Mouse (Mus musculus) kidney, postnatal 0 days (tissue): ENCODE measurements at regions not wholly inside any gene's neighbourhood (a gene's known extent, or its start where the extent isn't known, plus 50 kb on each side); places are given as distances from the start of the nearest gene placed in this dataset.
A peak's percentile ranks its signal among the peaks of the same experiment; 100 is the strongest.

Source experiments
- ATAC-seq: fragments of 200-750 bp; cut with Nextera tagmentation; replicated peaks from 2 replicates; pipeline ENCODE4 v1.8.0; 2017; ENCODE audit warnings: low read depth, moderate number of reproducible peaks, moderate TSS enrichment, moderate library complexity; ENCODE audit not compliant: low FRiP score
- DNase-seq: peaks from one replicate; pipeline ENCODE4 v3.0.0-alpha.2; 2016; ENCODE audit warnings: low spot score
- H3K27ac ChIP-seq: fragments of 300-500 bp; sonication (generic); 2 replicates; pipeline ENCODE4 v1.5.1; 2014; ENCODE audit warnings: mild to moderate bottlenecking
- H3K27me3 ChIP-seq: fragments of 300-500 bp; sonication (generic); 2 replicates; pipeline ENCODE4 v1.6.1; 2014; ENCODE audit warnings: low read length, mixed read lengths; ENCODE audit not compliant: insufficient read depth
- H3K36me3 ChIP-seq: fragments of 300-500 bp; sonication (generic); 2 replicates; pipeline ENCODE4 v1.6.1; 2014; ENCODE audit warnings: low read length, mixed read lengths; ENCODE audit not compliant: insufficient read depth
- H3K4me1 ChIP-seq: fragments of 300-500 bp; sonication (generic); replicated peaks from 2 replicates; pipeline ENCODE4 v1.6.1; 2014; ENCODE audit warnings: antibody characterized with exemption, low read length, mixed read lengths; ENCODE audit not compliant: insufficient read depth
- H3K4me2 ChIP-seq: fragments of 300-500 bp; sonication (generic); 2 replicates; pipeline ENCODE4 v1.6.1; 2014; ENCODE audit warnings: mild to moderate bottlenecking, low read length, moderate library complexity, mixed read lengths
- H3K4me3 ChIP-seq: fragments of 300-500 bp; sonication (generic); replicated peaks from 2 replicates; pipeline ENCODE4 v1.5.1; 2014; ENCODE audit warnings: low read depth, low read length
- H3K9ac ChIP-seq: fragments of 300-500 bp; sonication (generic); 2 replicates; pipeline ENCODE4 v1.6.1; 2014; ENCODE audit warnings: low read depth, low read length
- H3K9me3 ChIP-seq: fragments of 300-500 bp; sonication (generic); replicated peaks from 2 replicates; pipeline ENCODE4 v1.6.1; 2016; ENCODE audit warnings: low read length, inconsistent platforms, mixed read lengths
- CTCF ChIP-seq: IDR thresholded peaks from 2 replicates; pipeline ENCODE4 v1.5.1; 2016; ENCODE audit warnings: antibody characterized with exemption, low read depth, mild to moderate bottlenecking, moderate library complexity
- WGBS: fragments of 180-500 bp; shearing (Covaris S2); extraction: QIAGEN DNeasy Blood & Tissue Kit; methylation state at CpG from one replicate; pipeline ENCODE4 v1.1.7; 2014; 5-methylcytosine and 5-hydroxymethylcytosine counted together

GRCm38 (mm10) chr8:49326980-49327379 lies 483.2 kb upstream of the Tenm3 start:
- no peaks in the 10 kb centered on the region for H3K27me3 ChIP-seq
- H3K9ac ChIP-seq, result no peak overlapping the region
- no peaks in the 10 kb centered on the region for H3K36me3 ChIP-seq
- DNase-seq, result no peak
- H3K27ac ChIP-seq, result no peak overlapping the region
- 73% methylated on average over 4 of the region's 4 CpGs for WGBS
- TF ChIP-seq CTCF, result no peak
- no peak overlapping the region for H3K4me3 ChIP-seq
- no peak for ATAC-seq
- no peaks in the 10 kb centered on the region for H3K9me3 ChIP-seq
- no peaks in the 10 kb centered on the region for H3K4me1 ChIP-seq
- H3K4me2 ChIP-seq, result peak overlapping the region; percentile 37

- no peak for DNase-seq
- no peak for ATAC-seq
- Histone ChIP-seq H3K27me3 (no peaks in the 10 kb centered on the region), H3K4me3 (no peak overlapping the region), H3K36me3 (no peaks in the 10 kb centered on the region), H3K9ac (no peak overlapping the region), H3K9me3 (no peaks in the 10 kb centered on the region), H3K4me1 (no peaks in the 10 kb centered on the region), H3K4me2 (no peak overlapping the region), H3K27ac (no peak overlapping the region)
- TF ChIP-seq CTCF, result no peak
- 35% methylated on average over 3 of the region's 3 CpGs for WGBS
These were observed 477.7 kb upstream of the Tenm3 start for GRCm38 (mm10) chr8:49321404-49321803.

- no peaks in the 10 kb centered on the region for H3K36me3 ChIP-seq
- TF ChIP-seq CTCF, result no peak
- H3K4me3 ChIP-seq, result no peak overlapping the region
- H3K4me1 ChIP-seq, result no peaks in the 10 kb centered on the region
- no peaks in the 10 kb centered on the region for H3K27me3 ChIP-seq
- DNase-seq, result no peak
- no peak for ATAC-seq
- no peak overlapping the region for H3K27ac ChIP-seq
- H3K4me2 ChIP-seq, result no peak overlapping the region
- 49% methylated on average over 10 of the region's 10 CpGs for WGBS
- H3K9me3 ChIP-seq, result no peaks in the 10 kb centered on the region
- H3K9ac ChIP-seq, result no peak overlapping the region
These were observed 469.9 kb upstream of the Tenm3 start for GRCm38 (mm10) chr8:49313483-49314278.

GRCm38 (mm10) chr8:49312816-49313215 lies 469.1 kb upstream of the Tenm3 start:
- ATAC-seq (no peak), DNase-seq (peak; percentile 20)
- H3K36me3 ChIP-seq, result no peaks in the 10 kb centered on the region
- TF ChIP-seq CTCF, result no peak
- no peak overlapping the region for H3K9ac ChIP-seq
- no peak overlapping the region for H3K4me2 ChIP-seq
- no peaks in the 10 kb centered on the region for H3K4me1 ChIP-seq
- H3K9me3 ChIP-seq, result no peaks in the 10 kb centered on the region
- WGBS, result 47% methylated on average over 5 of the region's 5 CpGs
- H3K4me3 ChIP-seq, result no peak overlapping the region
- no peak overlapping the region for H3K27ac ChIP-seq
- H3K27me3 ChIP-seq, result no peaks in the 10 kb centered on the region

- TF ChIP-seq CTCF, result no peak
- H3K36me3 ChIP-seq, result no peaks in the 10 kb centered on the region
These were observed 438.6 kb upstream of the Tenm3 start for GRCm38 (mm10) chr8:49282401-49282800.

GRCm38 (mm10) chr8:49281254-49281653 lies 437.5 kb upstream of the Tenm3 start:
- Histone ChIP-seq H3K9me3 (no peaks in the 10 kb centered on the region), H3K4me2 (no peak overlapping the region), H3K36me3 (no peaks in the 10 kb centered on the region), H3K27me3 (no peaks in the 10 kb centered on the region), H3K4me1 (no peaks in the 10 kb centered on the region), H3K9ac (no peak overlapping the region), H3K4me3 (no peak overlapping the region), H3K27ac (no peak overlapping the region)
- ATAC-seq, result no peak
- no peak for DNase-seq
- WGBS, result 80% methylated on average over 5 of the region's 5 CpGs
- no peak for TF ChIP-seq CTCF

More at GRCm38 (mm10) chr8:49282401-49282800, 438.6 kb upstream of the Tenm3 start:
- DNase-seq (no peak), ATAC-seq (no peak)
- Histone ChIP-seq H3K27ac (no peak overlapping the region), H3K4me1 (no peaks in the 10 kb centered on the region), H3K9ac (no peak overlapping the region), H3K4me2 (no peak overlapping the region), H3K4me3 (no peak overlapping the region), H3K27me3 (no peaks in the 10 kb centered on the region), H3K9me3 (no peaks in the 10 kb centered on the region)
- WGBS, result 62% methylated on average over 4 of the region's 4 CpGs

- no peaks in the 10 kb centered on the region for H3K36me3 ChIP-seq
- no peak for TF ChIP-seq CTCF
These were observed 430.3 kb upstream of the Tenm3 start for GRCm38 (mm10) chr8:49274031-49274430.

More at GRCm38 (mm10) chr8:49274031-49274430, 430.3 kb upstream of the Tenm3 start:
- no peak for ATAC-seq
- 85% methylated on average over 4 of the region's 4 CpGs for WGBS
- Histone ChIP-seq H3K27me3 (no peaks in the 10 kb centered on the region), H3K4me2 (no peak overlapping the region), H3K9me3 (no peaks in the 10 kb centered on the region), H3K4me1 (no peaks in the 10 kb centered on the region), H3K27ac (no peak overlapping the region), H3K4me3 (no peak overlapping the region), H3K9ac (no peak overlapping the region)
- no peak for DNase-seq
